Mouse (Mus musculus) liver, postnatal 0 days (tissue): Measurements from ENCODE around the gene Chrna10. TPM values are rescaled to one million over a fixed set of nuclear protein-coding genes. Genes with fewer than 3 reads are reported as not detected.

Experiments used
- ATAC-seq: fragments of 200-750 bp; cut with Nextera tagmentation; 2 replicates; pipeline ENCODE4 v1.8.0; 2017; ENCODE audit warnings: mild to moderate bottlenecking, moderate library complexity
- DNase-seq: peaks from one replicate; pipeline ENCODE4 v3.0.0-alpha.2; 2016
- H3K27ac ChIP-seq: fragments of 300-500 bp; sonication (generic); 2 replicates; pipeline ENCODE4 v1.5.1; 2014; ENCODE audit warnings: antibody characterized with exemption, moderate library complexity, mild to moderate bottlenecking, low read depth
- H3K27me3 ChIP-seq: fragments of 300-500 bp; sonication (generic); 2 replicates; pipeline ENCODE4 v1.6.1; 2014; ENCODE audit warnings: low read length, control low read depth, mixed read lengths; ENCODE audit not compliant: insufficient read depth
- H3K36me3 ChIP-seq: fragments of 300-500 bp; sonication (generic); replicated peaks from 2 replicates; pipeline ENCODE4 v1.6.1; 2014; ENCODE audit warnings: mild to moderate bottlenecking, control low read depth, low read length, moderate library complexity, mixed read lengths; ENCODE audit not compliant: insufficient read depth
- H3K4me1 ChIP-seq: fragments of 300-500 bp; sonication (generic); 2 replicates; pipeline ENCODE4 v1.6.1; 2014; ENCODE audit warnings: antibody characterized with exemption, mild to moderate bottlenecking, control low read depth; ENCODE audit not compliant: insufficient read depth
- H3K4me2 ChIP-seq: fragments of 300-500 bp; sonication (generic); 2 replicates; pipeline ENCODE4 v1.6.1; 2014; ENCODE audit warnings: low read depth, mild to moderate bottlenecking, low read length, moderate library complexity, mixed read lengths
- H3K4me3 ChIP-seq: fragments of 300-500 bp; sonication (generic); 2 replicates; pipeline ENCODE4 v1.5.1; 2014; ENCODE audit warnings: low read depth, low read length
- H3K9ac ChIP-seq: fragments of 300-500 bp; sonication (generic); replicated peaks from 2 replicates; pipeline ENCODE4 v1.6.1; 2014; ENCODE audit warnings: mild to moderate bottlenecking, moderate library complexity
- H3K9me3 ChIP-seq: fragments of 300-500 bp; sonication (generic); 2 replicates; pipeline ENCODE4 v1.6.1; 2016; ENCODE audit warnings: mild to moderate bottlenecking, control low read depth, low read length, mixed read lengths
- CTCF ChIP-seq: sonication (generic); IDR thresholded peaks from 2 replicates; pipeline ENCODE4 v1.5.1; 2016; ENCODE audit warnings: antibody characterized with exemption, low read depth
- EP300 ChIP-seq: IDR thresholded peaks from 2 replicates; pipeline ENCODE4 v1.6.1; 2016; ENCODE audit warnings: antibody characterized with exemption, low read depth, mild to moderate bottlenecking
- WGBS: fragments of 180-500 bp; shearing (Covaris S2); extraction: QIAGEN DNeasy Blood & Tissue Kit; methylation state at CpG from one replicate; pipeline ENCODE4 v1.1.7; 2014; ENCODE audit not compliant: insufficient replicate concordance; 5-methylcytosine and 5-hydroxymethylcytosine counted together
- polyA plus RNA-seq: library from polyadenylated mRNA; unstranded; fragments of >200 nt; fragmentation: Nextera tagmentation; extraction: Ambion mirVana; gene quantifications from 2 replicates; pipeline ENCODE4 v1.2.1, GENCODE M21; 2015

Chrna10 gene
- polyA plus RNA-seq, 1 experiment from 2014 or later: not detected

DNA sequence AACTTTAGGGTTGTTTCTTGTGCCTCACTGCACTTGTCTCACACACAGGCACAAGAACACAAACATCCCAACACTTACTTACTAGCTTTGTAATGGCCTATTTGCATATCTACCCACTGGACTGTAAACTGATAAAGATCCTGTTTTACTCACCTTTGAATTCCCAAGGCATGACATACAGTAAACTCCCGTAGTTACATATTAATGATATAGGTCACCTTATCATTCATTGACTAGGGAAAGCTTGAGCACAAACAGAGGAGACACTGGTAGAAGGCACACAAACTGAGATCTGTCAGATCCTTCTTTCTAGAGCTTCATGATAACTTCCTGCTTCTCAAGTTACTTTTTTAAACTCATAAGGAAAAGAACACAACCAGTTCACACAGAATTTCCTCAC lies 54.4 kb downstream of the Chrna10 start:
- no peak overlapping the region for H3K4me3 ChIP-seq
- H3K4me2 ChIP-seq: 0 out of 2 replicates have a peak overlapping the region, but pooled peaks have one; percentile 2
- WGBS: 67% methylated on average over 1 of the region's 1 CpGs
- TF ChIP-seq CTCF (no peak), EP300 (no peak)
- DNase-seq (no peak), ATAC-seq (no peak)
- peak overlapping the region; percentile 18; the same call in 1 of the 2 replicates for H3K27ac ChIP-seq
- H3K9me3 ChIP-seq: no peaks in the 10 kb centered on the region
- no peaks in the 10 kb centered on the region for H3K27me3 ChIP-seq
- no peak overlapping the region for H3K9ac ChIP-seq
- H3K4me1 ChIP-seq: peaks cover 31% of the 10 kb centered on the region
- H3K36me3 ChIP-seq: 0 out of 2 replicates have a peak, but pooled peaks cover 2% of the 10 kb centered on the region

GRCm38 (mm10) chr7:102061353-102061752 lies 55.3 kb downstream of the Chrna10 start:
- ATAC-seq (no peak), DNase-seq (no peak)
- no peak overlapping the region for H3K27ac ChIP-seq
- H3K9ac ChIP-seq: no peak overlapping the region
- 59% methylated on average over 3 of the region's 3 CpGs for WGBS
- H3K4me3 ChIP-seq: no peak overlapping the region
- H3K4me1 ChIP-seq: peaks cover 27% of the 10 kb centered on the region
- TF ChIP-seq EP300 (no peak), CTCF (no peak)
- H3K9me3 ChIP-seq: no peaks in the 10 kb centered on the region
- H3K4me2 ChIP-seq: no peak overlapping the region
- H3K27me3 ChIP-seq: no peaks in the 10 kb centered on the region
- 0 out of 2 replicates have a peak, but pooled peaks cover 4% of the 10 kb centered on the region for H3K36me3 ChIP-seq

Other genes with a start within 250 kb of the Chrna10 start
- 0.63 and 0.92 TPM in 2 replicates for gene Folr1, start 246.0 kb downstream of the Chrna10 start, polyA plus RNA-seq
- gene Lamtor1, start 210.9 kb downstream of the Chrna10 start, polyA plus RNA-seq: 61.5 and 62.2 TPM in 2 replicates
- 0.09 and 0.12 TPM in 2 replicates for gene Tomt, start 210.5 kb downstream of the Chrna10 start, polyA plus RNA-seq
- 2.5 and 3.1 TPM in 2 replicates for gene Lrrc51, start 182.9 kb downstream of the Chrna10 start, polyA plus RNA-seq
- 14.1 and 17.2 TPM in 2 replicates for gene Numa1, start 182.7 kb downstream of the Chrna10 start, polyA plus RNA-seq
- 37.7 and 40.6 TPM in 2 replicates for gene Il18bp, start 98.1 kb downstream of the Chrna10 start, polyA plus RNA-seq
- 8.1 and 10.0 TPM in 2 replicates for gene Rnf121, start 51.4 kb downstream of the Chrna10 start, polyA plus RNA-seq
- 4.5 and 5.8 TPM in 2 replicates for gene Xndc1, start 51.3 kb downstream of the Chrna10 start, polyA plus RNA-seq
- 0.15 and 0.20 TPM in 2 replicates for gene Xntrpc, start 51.1 kb downstream of the Chrna10 start, polyA plus RNA-seq
- gene Trpc2, start 33.7 kb downstream of the Chrna10 start, polyA plus RNA-seq: not detected in 2 replicates
- gene Art1, start 15.1 kb downstream of the Chrna10 start, polyA plus RNA-seq: 0.22 and 4.0 TPM in 2 replicates
- 0.13 and 0.30 TPM in 2 replicates for gene Art5, start 7.3 kb downstream of the Chrna10 start, polyA plus RNA-seq
- gene Nup98, start 93.3 kb upstream of the Chrna10 start, polyA plus RNA-seq: 7.0 and 8.6 TPM in 2 replicates
- gene Pgap2, start 93.4 kb upstream of the Chrna10 start, polyA plus RNA-seq: 27.2 and 28.7 TPM in 2 replicates
- gene Rhog, start 139.2 kb upstream of the Chrna10 start, polyA plus RNA-seq: 52.3 and 54.5 TPM in 2 replicates
- 15.6 and 17.9 TPM in 2 replicates for gene Stim1, start 151.0 kb upstream of the Chrna10 start, polyA plus RNA-seq